Mouse (Mus musculus): Measurements from ENCODE around the gene Opa3. TPM values are rescaled to one million over a fixed set of nuclear protein-coding genes. Genes with fewer than 3 reads are reported as not detected.
"Not testable (repeated sequence)": the region's sequence is repeated elsewhere in the genome, so short reads cannot be mapped to it uniquely, and the experiment has no call there.

Gene Opa3
- polyA plus RNA-seq, 1 experiment from 2014 or later, result 33.0 TPM

- Histone ChIP-seq H3K27ac (ENCODE audit: low read length) (no peak overlapping the region), H3K36me3 (ENCODE audit: control insufficient read depth, insufficient read depth, low read length) (no peaks in the 10 kb centered on the region), H3K4me2 (ENCODE audit: low read depth, low read length) (no peak overlapping the region), H3K4me1 (ENCODE audit: control insufficient read depth, insufficient read depth, low read length) (peaks cover 3% of the 10 kb centered on the region), H3K27me3 (ENCODE audit: control insufficient read depth, insufficient read depth, low read length) (peaks cover 38% of the 10 kb centered on the region), H3K9me3 (replicated peaks; ENCODE audit: control insufficient read depth, low read length) (no peaks in the 10 kb centered on the region), H3K4me3 (replicated peaks; ENCODE audit: low read length) (no peak overlapping the region), H3K9ac (ENCODE audit: low read length) (no peak overlapping the region)
- 50% methylated on average over 4 of the region's 4 CpGs for WGBS
- no peak for ATAC-seq (ENCODE audit: insufficient read depth, low FRiP score)
Observed at GRCm38 (mm10) chr7:19276253-19276652, 48.1 kb downstream of the Opa3 start.

- peaks cover 39% of the 10 kb centered on the region for H3K27me3 ChIP-seq (ENCODE audit: control insufficient read depth, insufficient read depth, low read length)
- no peak overlapping the region for H3K9ac ChIP-seq (ENCODE audit: low read length)
- H3K4me1 ChIP-seq (ENCODE audit: control insufficient read depth, insufficient read depth, low read length), result peaks cover 6% of the 10 kb centered on the region
- H3K4me3 ChIP-seq (replicated peaks; ENCODE audit: low read length), result peak overlapping the region; percentile 30
- ATAC-seq (ENCODE audit: insufficient read depth, low FRiP score), result no peak
- 3% methylated on average over 34 of the region's 34 CpGs for WGBS
- H3K4me2 ChIP-seq (ENCODE audit: low read depth, low read length), result peak overlapping the region; percentile 38
- no peak overlapping the region for H3K27ac ChIP-seq (ENCODE audit: low read length)
- H3K36me3 ChIP-seq (ENCODE audit: control insufficient read depth, insufficient read depth, low read length), result no peaks in the 10 kb centered on the region
- H3K9me3 ChIP-seq (replicated peaks; ENCODE audit: control insufficient read depth, low read length), result no peaks in the 10 kb centered on the region
Observed at GRCm38 (mm10) chr7:19279052-19279451, 50.9 kb downstream of the Opa3 start.

- ATAC-seq (ENCODE audit: insufficient read depth, low FRiP score), result no peak
- H3K9ac ChIP-seq (ENCODE audit: low read length), result peak within 1 kb of the TSS; percentile 9; the same call in 1 of the 2 replicates
- no peaks in the 10 kb centered on the region for H3K36me3 ChIP-seq (ENCODE audit: control insufficient read depth, insufficient read depth, low read length)
- WGBS, result 1% methylated on average over 46 of the region's 46 CpGs
- H3K9me3 ChIP-seq (replicated peaks; ENCODE audit: control insufficient read depth, low read length), result no peaks in the 10 kb centered on the region
- H3K27me3 ChIP-seq (ENCODE audit: control insufficient read depth, insufficient read depth, low read length), result peaks cover 39% of the 10 kb centered on the region
- H3K27ac ChIP-seq (ENCODE audit: low read length), result no peak within 1 kb of the TSS
- peaks cover 6% of the 10 kb centered on the region for H3K4me1 ChIP-seq (ENCODE audit: control insufficient read depth, insufficient read depth, low read length)
- H3K4me2 ChIP-seq (ENCODE audit: low read depth, low read length), result peak within 1 kb of the TSS; percentile 38
- peak within 1 kb of the TSS; percentile 30 for H3K4me3 ChIP-seq (replicated peaks; ENCODE audit: low read length)
Observed at GRCm38 (mm10) chr7:19279581-19280114, 51.5 kb downstream of the Opa3 start, which contains the start of gene Ppm1n. Gene Ppm1n, minus strand, starts transcription at chr7:19280064.

DNA sequence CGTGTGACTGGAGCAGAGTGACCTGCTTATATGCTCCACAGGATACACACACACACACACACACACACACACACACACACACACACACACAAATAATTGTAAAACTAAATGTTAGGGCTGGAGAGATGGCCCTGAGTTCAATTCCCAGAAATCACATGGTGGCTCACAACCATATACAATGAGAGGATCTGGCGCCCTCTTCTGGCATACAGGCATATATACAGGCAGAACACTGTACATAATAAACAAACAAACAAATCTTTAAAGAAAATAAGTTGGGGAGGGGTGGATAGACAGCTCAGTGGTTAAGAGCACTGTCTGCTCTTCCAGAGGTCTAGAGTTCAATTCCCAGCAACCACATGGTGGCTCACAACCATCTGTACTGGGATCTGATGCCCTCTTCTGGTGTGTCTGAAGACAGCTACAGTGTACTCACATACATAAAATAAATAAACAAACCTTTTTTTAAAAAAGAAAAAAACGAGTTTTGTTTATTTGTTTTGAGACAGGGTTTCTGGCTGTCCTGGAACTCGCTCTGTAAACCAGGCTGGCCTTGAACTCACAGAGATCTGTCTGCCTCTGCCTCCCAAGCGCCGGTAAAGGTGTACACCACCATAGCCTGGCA, 53.7 kb downstream of the Opa3 start:
- Histone ChIP-seq H3K4me2 (ENCODE audit: low read depth, low read length) (peak overlapping the region; percentile 99), H3K4me3 (replicated peaks; ENCODE audit: low read length) (0 out of 2 replicates have a peak overlapping the region, but pooled peaks have one; percentile 61), H3K27me3 (ENCODE audit: control insufficient read depth, insufficient read depth, low read length) (peaks cover 39% of the 10 kb centered on the region)
- H3K36me3 ChIP-seq (ENCODE audit: control insufficient read depth, insufficient read depth, low read length); H3K9me3 ChIP-seq (replicated peaks; ENCODE audit: control insufficient read depth, low read length); ATAC-seq (ENCODE audit: insufficient read depth, low FRiP score); H3K27ac ChIP-seq (ENCODE audit: low read length); H3K4me1 ChIP-seq (ENCODE audit: control insufficient read depth, insufficient read depth, low read length); H3K9ac ChIP-seq (ENCODE audit: low read length): not testable (repeated sequence)
- WGBS, result 31% methylated on average over 6 of the region's 6 CpGs

DNA sequence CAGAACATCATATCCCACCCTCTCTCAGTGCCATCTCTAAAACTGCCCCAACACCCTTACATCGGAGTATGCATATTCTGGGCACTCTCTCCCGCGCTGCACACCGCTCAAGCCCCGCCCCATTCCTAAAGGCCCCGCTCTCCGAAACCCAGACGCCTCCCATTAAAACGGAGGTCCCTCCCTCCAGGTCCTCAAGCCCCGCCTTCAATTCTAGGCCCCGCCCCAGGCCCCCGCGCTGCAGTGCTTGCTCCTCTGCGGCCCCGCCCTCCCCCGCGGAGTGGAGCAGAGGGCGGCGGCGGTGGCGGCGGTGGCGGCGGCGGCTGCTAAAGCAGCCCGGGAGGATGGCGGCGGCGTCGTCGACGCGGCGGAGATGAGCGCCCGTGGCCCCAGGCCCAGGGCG, 54.3 kb downstream of the Opa3 start, which contains the start of gene Rtn2:
Gene Rtn2 (plus strand): TSS at position 240 of the 400 bp plus-strand sequence.
- peak within 1 kb of the TSS; percentile 99 for H3K4me2 ChIP-seq (ENCODE audit: low read depth, low read length)
- no peak within 1 kb of the TSS for H3K27ac ChIP-seq (ENCODE audit: low read length)
- peak within 1 kb of the TSS; percentile 61; the same call in 1 of the 2 replicates for H3K9ac ChIP-seq (ENCODE audit: low read length)
- H3K9me3 ChIP-seq (replicated peaks; ENCODE audit: control insufficient read depth, low read length), result no peaks in the 10 kb centered on the region
- H3K36me3 ChIP-seq (ENCODE audit: control insufficient read depth, insufficient read depth, low read length), result no peaks in the 10 kb centered on the region
- peak; percentile 86 for ATAC-seq (ENCODE audit: insufficient read depth, low FRiP score)
- peaks cover 39% of the 10 kb centered on the region for H3K27me3 ChIP-seq (ENCODE audit: control insufficient read depth, insufficient read depth, low read length)
- peaks cover 6% of the 10 kb centered on the region for H3K4me1 ChIP-seq (ENCODE audit: control insufficient read depth, insufficient read depth, low read length)
- peak within 1 kb of the TSS; percentile 61 for H3K4me3 ChIP-seq (replicated peaks; ENCODE audit: low read length)
- under 1% methylated on average over 37 of the region's 37 CpGs for WGBS

DNA sequence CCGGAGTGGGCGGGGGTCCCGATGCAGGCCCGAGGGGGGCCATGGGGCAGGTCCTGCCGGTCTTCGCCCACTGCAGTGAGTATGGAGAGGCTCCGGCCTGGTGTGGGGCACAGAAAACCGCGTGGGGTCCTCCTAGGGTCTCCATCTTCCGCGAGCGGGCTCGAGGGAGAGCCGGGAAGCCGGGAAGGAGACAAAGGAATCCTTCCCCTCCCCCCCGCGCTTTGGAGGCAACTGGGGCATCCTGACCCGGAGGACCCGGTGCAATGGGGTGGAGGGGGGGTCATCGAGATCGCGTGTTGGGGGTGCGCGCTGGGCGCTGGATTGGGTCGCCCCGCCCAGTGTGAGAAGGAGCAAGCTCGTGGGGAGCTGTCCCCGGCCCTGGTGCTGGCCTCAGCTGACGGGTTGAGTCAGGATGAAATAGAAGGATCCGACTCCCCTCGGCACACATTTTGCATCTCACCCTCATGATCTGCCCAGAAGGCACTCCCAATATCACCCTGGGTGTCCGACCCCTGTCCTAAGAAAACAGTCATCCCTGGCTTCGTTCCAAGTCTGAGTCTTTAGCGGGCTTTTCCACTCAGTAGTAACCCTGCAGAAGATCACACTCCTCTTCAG, 54.8 kb downstream of the Opa3 start:
- Histone ChIP-seq H3K27ac (ENCODE audit: low read length) (no peak overlapping the region), H3K9ac (ENCODE audit: low read length) (peak overlapping the region; percentile 61; the same call in 1 of the 2 replicates), H3K4me2 (ENCODE audit: low read depth, low read length) (peak overlapping the region; percentile 99), H3K27me3 (ENCODE audit: control insufficient read depth, insufficient read depth, low read length) (peaks cover 34% of the 10 kb centered on the region), H3K9me3 (replicated peaks; ENCODE audit: control insufficient read depth, low read length) (no peaks in the 10 kb centered on the region), H3K4me1 (ENCODE audit: control insufficient read depth, insufficient read depth, low read length) (peaks cover 6% of the 10 kb centered on the region), H3K4me3 (replicated peaks; ENCODE audit: low read length) (peak overlapping the region; percentile 61), H3K36me3 (ENCODE audit: control insufficient read depth, insufficient read depth, low read length) (no peaks in the 10 kb centered on the region)
- WGBS, result 1% methylated on average over 35 of the region's 35 CpGs
- ATAC-seq (ENCODE audit: insufficient read depth, low FRiP score), result peak; percentile 73

GRCm38 (mm10) chr7:19283406-19283804, 55.3 kb downstream of the Opa3 start:
- no peak for ATAC-seq (ENCODE audit: insufficient read depth, low FRiP score)
- peaks cover 6% of the 10 kb centered on the region for H3K4me1 ChIP-seq (ENCODE audit: control insufficient read depth, insufficient read depth, low read length)
- no peaks in the 10 kb centered on the region for H3K9me3 ChIP-seq (replicated peaks; ENCODE audit: control insufficient read depth, low read length)
- peak overlapping the region; percentile 99 for H3K4me2 ChIP-seq (ENCODE audit: low read depth, low read length)
- no peaks in the 10 kb centered on the region for H3K36me3 ChIP-seq (ENCODE audit: control insufficient read depth, insufficient read depth, low read length)
- 31% methylated on average over 14 of the region's 14 CpGs for WGBS
- peak overlapping the region; percentile 61 for H3K4me3 ChIP-seq (replicated peaks; ENCODE audit: low read length)
- H3K27me3 ChIP-seq (ENCODE audit: control insufficient read depth, insufficient read depth, low read length), result peaks cover 29% of the 10 kb centered on the region
- no peak overlapping the region for H3K9ac ChIP-seq (ENCODE audit: low read length)
- H3K27ac ChIP-seq (ENCODE audit: low read length), result no peak overlapping the region

DNA sequence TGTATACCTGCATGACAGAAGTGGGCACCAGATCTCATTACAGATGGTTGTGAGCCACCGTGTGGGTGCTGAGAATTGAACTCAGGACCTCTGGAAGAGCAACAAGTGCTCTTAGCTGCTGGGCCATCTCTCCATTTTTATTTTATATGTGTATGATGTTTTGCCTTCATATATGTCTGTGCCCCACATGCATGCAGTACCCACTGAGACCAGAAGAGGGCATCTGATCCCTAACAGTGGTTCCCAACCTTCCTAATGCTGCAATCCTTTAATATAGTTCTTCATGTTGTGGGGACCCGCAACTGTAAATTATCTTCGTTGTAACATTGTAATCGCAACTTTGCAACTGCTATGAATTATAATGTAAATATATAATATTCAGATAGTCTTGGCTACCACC, 56.6 kb downstream of the Opa3 start:
- Histone ChIP-seq H3K9me3 (replicated peaks; ENCODE audit: control insufficient read depth, low read length) (no peaks in the 10 kb centered on the region), H3K4me2 (ENCODE audit: low read depth, low read length) (no peak overlapping the region), H3K4me3 (replicated peaks; ENCODE audit: low read length) (no peak overlapping the region), H3K9ac (ENCODE audit: low read length) (no peak overlapping the region), H3K36me3 (ENCODE audit: control insufficient read depth, insufficient read depth, low read length) (no peaks in the 10 kb centered on the region), H3K27me3 (ENCODE audit: control insufficient read depth, insufficient read depth, low read length) (peaks cover 16% of the 10 kb centered on the region), H3K4me1 (ENCODE audit: control insufficient read depth, insufficient read depth, low read length) (peaks cover 6% of the 10 kb centered on the region), H3K27ac (ENCODE audit: low read length) (no peak overlapping the region)
- ATAC-seq (ENCODE audit: insufficient read depth, low FRiP score), result no peak
- WGBS, result 29% methylated on average over 4 of the region's 4 CpGs

- Histone ChIP-seq H3K9me3 (replicated peaks; ENCODE audit: control insufficient read depth, low read length) (no peaks in the 10 kb centered on the region), H3K27me3 (ENCODE audit: control insufficient read depth, insufficient read depth, low read length) (no peaks in the 10 kb centered on the region), H3K36me3 (ENCODE audit: control insufficient read depth, insufficient read depth, low read length) (no peaks in the 10 kb centered on the region), H3K27ac (ENCODE audit: low read length) (no peak overlapping the region), H3K4me2 (ENCODE audit: low read depth, low read length) (peak overlapping the region; percentile 62), H3K4me3 (replicated peaks; ENCODE audit: low read length) (peak overlapping the region; percentile 50), H3K9ac (ENCODE audit: low read length) (peak overlapping the region; percentile 67), H3K4me1 (ENCODE audit: control insufficient read depth, insufficient read depth, low read length) (peaks cover 9% of the 10 kb centered on the region; the same call in 1 of the 2 replicates)
- peak; percentile 31; the same call in 1 of the 2 replicates for ATAC-seq (ENCODE audit: insufficient read depth, low FRiP score)
- under 1% methylated on average over 20 of the region's 20 CpGs for WGBS
Observed at GRCm38 (mm10) chr7:19290969-19291596, 62.9 kb downstream of the Opa3 start.
